ENCODE assay signal across 10 mouse cellular contexts in the genomic region with DNA sequence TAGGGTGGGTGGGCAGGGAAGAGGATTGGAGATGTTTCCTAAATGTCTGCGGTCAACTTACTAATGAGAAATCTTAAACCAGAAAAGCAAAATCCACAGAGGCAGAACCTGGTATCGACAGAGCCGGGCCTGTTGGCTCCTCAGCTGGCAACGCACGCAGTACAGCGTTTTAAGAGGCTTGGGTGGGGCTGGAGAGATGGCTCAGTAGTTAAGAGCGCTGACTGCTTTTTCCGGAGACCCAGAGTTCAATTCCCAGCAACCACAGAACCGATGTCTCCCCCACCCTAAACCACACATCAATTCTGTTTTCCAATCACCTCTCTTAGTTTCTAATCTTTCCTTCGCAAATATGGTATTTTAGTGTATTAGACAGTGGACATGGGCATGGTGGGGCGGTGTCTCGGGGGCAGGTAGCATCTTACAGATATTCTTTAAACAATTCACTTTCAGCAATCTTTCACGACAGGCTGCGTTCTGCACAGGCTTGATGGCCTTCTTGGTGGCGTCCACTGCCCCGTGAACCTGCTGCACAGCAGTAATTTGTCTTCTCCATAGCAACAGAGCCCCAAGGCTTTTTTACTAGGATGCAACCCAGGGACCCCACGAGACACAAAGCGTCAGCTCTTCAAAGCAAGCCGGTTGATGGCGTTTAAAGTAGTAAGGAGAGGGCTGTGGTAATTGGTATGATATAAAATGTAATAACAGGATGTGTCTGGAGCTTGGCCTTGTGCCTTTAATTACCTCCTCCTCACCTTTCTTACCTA. TPM values are rescaled to one million over a fixed set of nuclear protein-coding genes. Genes with fewer than 3 reads are reported as not detected.
DNase-seq lines count a peak whose midpoint lies in the region; ATAC-seq and TF ChIP-seq lines count a peak whose summit lies in the region.
"Had no signal": no experiment of that assay in that cellular context is flagged by ENCODE, and none has a peak within 500 bp of the region (broad histone marks: within the 10 kb centered on the region; RNA-seq: fewer than 3 reads in every experiment).

No protein-coding gene starts in this region.

- H3K4me1 ChIP-seq in kidney, postnatal 0 days (replicated peaks; ENCODE audit: insufficient read depth, low read length), result peaks cover 15% of the 10 kb centered on the region
- peaks cover 8% of the 10 kb centered on the region; the same call in 1 of the 2 replicates for H3K4me1 ChIP-seq in kidney, adult 2 months (ENCODE audit: control insufficient read depth, insufficient read depth, low read length)
- H3K4me1 ChIP-seq in embryonic facial prominence, embryonic 10.5 days, result peaks cover 50% of the 10 kb centered on the region
- H3K4me1 ChIP-seq in hindbrain, embryonic 13.5 days (replicated peaks), result peaks cover 60% of the 10 kb centered on the region
- peaks cover 64% of the 10 kb centered on the region for H3K4me1 ChIP-seq in neural tube, embryonic 13.5 days (replicated peaks)

- ATAC-seq in kidney, postnatal 0 days (replicated peaks; ENCODE audit: low FRiP score, low read depth), result no peak
- ATAC-seq in hindbrain, embryonic 13.5 days (ENCODE audit: low FRiP score), result no peak
- no peak for ATAC-seq in neural tube, embryonic 13.5 days (ENCODE audit: low read depth)

- no peak for TF ChIP-seq CTCF in kidney, postnatal 0 days (IDR thresholded peaks at IDR 0.05; ENCODE audit: low read depth)
- no peak for TF ChIP-seq CTCF in kidney, adult 2 months (conservative IDR thresholded peaks at IDR 0.05; ENCODE audit: insufficient read depth, insufficient read length, low read depth, low read length)

- 0 out of 2 replicates have a peak overlapping the region, but pooled peaks have one; percentile 15 for H3K4me2 ChIP-seq in kidney, postnatal 0 days (ENCODE audit: low read length)
- peak overlapping the region; percentile 52 for H3K4me2 ChIP-seq in hindbrain, embryonic 13.5 days
- H3K4me2 ChIP-seq in neural tube, embryonic 13.5 days, result peak overlapping the region; percentile 52

- H3K36me3 ChIP-seq in kidney, postnatal 0 days (ENCODE audit: insufficient read depth, low read length), result no peaks in the 10 kb centered on the region
- no peaks in the 10 kb centered on the region for H3K36me3 ChIP-seq in kidney, adult 2 months (ENCODE audit: control insufficient read depth, insufficient read depth, low read length)
- H3K36me3 ChIP-seq in embryonic facial prominence, embryonic 10.5 days (replicated peaks), result no peaks in the 10 kb centered on the region
- no peaks in the 10 kb centered on the region for H3K36me3 ChIP-seq in hindbrain, embryonic 13.5 days
- no peaks in the 10 kb centered on the region for H3K36me3 ChIP-seq in neural tube, embryonic 13.5 days

- no peak for TF ChIP-seq POLR2A in kidney, adult 2 months (IDR thresholded peaks at IDR 0.05; ENCODE audit: low read depth, low read length)

- 53% methylated on average over 20 of the region's 20 CpGs for WGBS in kidney, postnatal 0 days
- 71% methylated on average over 20 of the region's 20 CpGs for WGBS in kidney, adult 2 months
- 62% methylated on average over 20 of the region's 20 CpGs for WGBS in embryonic facial prominence, embryonic 10.5 days
- WGBS in hindbrain, embryonic 13.5 days, result 38% methylated on average over 20 of the region's 20 CpGs
- 33% methylated on average over 20 of the region's 20 CpGs for WGBS in neural tube, embryonic 13.5 days

- DNase-seq in kidney, postnatal 0 days (ENCODE audit: low spot score), result no peak
- no peak for DNase-seq in kidney, adult 2 months
- no peak for DNase-seq in embryonic facial prominence, embryonic 10.5 days (ENCODE audit: low spot score)
- no peak for DNase-seq in cerebellum, postnatal 36 days
- DNase-seq in frontal cortex, postnatal 25 days (ENCODE audit: low spot score in 2 of 2), result no peak
- no peak for DNase-seq in kidney, postnatal 10 days
- DNase-seq: thymus, adult 2 months had no signal

- H3K27ac ChIP-seq in kidney, postnatal 0 days, result peak overlapping the region; percentile 63; the same call in 1 of the 2 replicates
- no peak overlapping the region for H3K27ac ChIP-seq in kidney, adult 2 months (ENCODE audit: insufficient read depth, low read depth, low read length)
- H3K27ac ChIP-seq in embryonic facial prominence, embryonic 10.5 days (replicated peaks), result peak overlapping the region; percentile 69
- H3K27ac ChIP-seq in hindbrain, embryonic 13.5 days, result peak overlapping the region; percentile 96
- peak overlapping the region; percentile 93 for H3K27ac ChIP-seq in neural tube, embryonic 13.5 days (replicated peaks)

- H3K4me3 ChIP-seq in kidney, postnatal 0 days (replicated peaks; ENCODE audit: low read depth, low read length), result no peak overlapping the region
- no peak overlapping the region for H3K4me3 ChIP-seq in kidney, adult 2 months (ENCODE audit: insufficient read depth, low read depth, low read length)
- peak overlapping the region; percentile 11; the same call in 1 of the 2 replicates for H3K4me3 ChIP-seq in embryonic facial prominence, embryonic 10.5 days
- peak overlapping the region; percentile 22 for H3K4me3 ChIP-seq in hindbrain, embryonic 13.5 days
- H3K4me3 ChIP-seq in neural tube, embryonic 13.5 days, result peak overlapping the region; percentile 24
- H3K4me3 ChIP-seq: megakaryocyte, embryonic 14.5 days had no signal

- H3K27me3 ChIP-seq in kidney, postnatal 0 days (ENCODE audit: insufficient read depth, low read length), result no peaks in the 10 kb centered on the region
- H3K27me3 ChIP-seq in kidney, adult 2 months (replicated peaks; ENCODE audit: control insufficient read depth, insufficient read depth, low read length), result no peaks in the 10 kb centered on the region
- no peaks in the 10 kb centered on the region for H3K27me3 ChIP-seq in embryonic facial prominence, embryonic 10.5 days (replicated peaks; ENCODE audit: low read depth, poor library complexity, severe bottlenecking)
- H3K27me3 ChIP-seq in hindbrain, embryonic 13.5 days, result no peaks in the 10 kb centered on the region
- H3K27me3 ChIP-seq in neural tube, embryonic 13.5 days, result no peaks in the 10 kb centered on the region

- no peak overlapping the region for H3K9ac ChIP-seq in kidney, postnatal 0 days (ENCODE audit: low read depth, low read length)
- peak overlapping the region; percentile 68 for H3K9ac ChIP-seq in hindbrain, embryonic 13.5 days
- H3K9ac ChIP-seq in neural tube, embryonic 13.5 days, result peak overlapping the region; percentile 64

- H3K9me3 ChIP-seq in kidney, postnatal 0 days (replicated peaks; ENCODE audit: low read length), result no peaks in the 10 kb centered on the region
- H3K9me3 ChIP-seq in embryonic facial prominence, embryonic 10.5 days, result no peaks in the 10 kb centered on the region
- no peaks in the 10 kb centered on the region for H3K9me3 ChIP-seq in hindbrain, embryonic 13.5 days
- H3K9me3 ChIP-seq in neural tube, embryonic 13.5 days, result no peaks in the 10 kb centered on the region
- H3K9me3 ChIP-seq: megakaryocyte, embryonic 14.5 days had no signal

RNA-seq across cellular contexts. Expression of a gene that starts 25.1 kb away (rescaled TPM):
- 460 and 537 TPM in 2 replicates for polyA plus RNA-seq in kidney, postnatal 0 days (2015; fragmentation: Nextera tagmentation; extraction: Ambion mirVana)
- polyA plus RNA-seq in kidney, adult 2 months (2012; rRNA removed), result 121 and 131 TPM in 2 replicates
- polyA plus RNA-seq in embryonic facial prominence, embryonic 10.5 days (2016; fragmentation: Nextera tagmentation; extraction: Ambion mirVana), result 2,739 and 2,840 TPM in 2 replicates
- 15,152 and 15,804 TPM in 2 replicates for polyA plus RNA-seq in hindbrain, embryonic 13.5 days (2015; fragmentation: Nextera tagmentation; extraction: Ambion mirVana)
- polyA plus RNA-seq in neural tube, embryonic 13.5 days (2015; fragmentation: Nextera tagmentation; extraction: Ambion mirVana), result 13,124 and 14,228 TPM in 2 replicates

RNA-seq across cellular contexts. Expression of a gene that starts 25.2 kb away (rescaled TPM):
- not detected in 2 replicates for polyA plus RNA-seq in kidney, postnatal 0 days (2015; fragmentation: Nextera tagmentation; extraction: Ambion mirVana)
- 12.0 TPM in 1 of 2 replicates, not detected in the other for polyA plus RNA-seq in kidney, adult 2 months (2012; rRNA removed)
- not detected in 2 replicates for polyA plus RNA-seq in embryonic facial prominence, embryonic 10.5 days (2016; fragmentation: Nextera tagmentation; extraction: Ambion mirVana)
- not detected in 2 replicates for polyA plus RNA-seq in hindbrain, embryonic 13.5 days (2015; fragmentation: Nextera tagmentation; extraction: Ambion mirVana)
- not detected in 2 replicates for polyA plus RNA-seq in neural tube, embryonic 13.5 days (2015; fragmentation: Nextera tagmentation; extraction: Ambion mirVana)

RNA-seq across cellular contexts. Expression of a gene that starts 44.2 kb away (rescaled TPM):
- 903 and 1,010 TPM in 2 replicates for polyA plus RNA-seq in kidney, postnatal 0 days (2015; fragmentation: Nextera tagmentation; extraction: Ambion mirVana)
- 488 and 540 TPM in 2 replicates for polyA plus RNA-seq in kidney, adult 2 months (2012; rRNA removed)
- polyA plus RNA-seq in embryonic facial prominence, embryonic 10.5 days (2016; fragmentation: Nextera tagmentation; extraction: Ambion mirVana), result 2,343 and 2,408 TPM in 2 replicates
- polyA plus RNA-seq in hindbrain, embryonic 13.5 days (2015; fragmentation: Nextera tagmentation; extraction: Ambion mirVana), result 1,016 and 1,054 TPM in 2 replicates
- 1,062 and 1,121 TPM in 2 replicates for polyA plus RNA-seq in neural tube, embryonic 13.5 days (2015; fragmentation: Nextera tagmentation; extraction: Ambion mirVana)

RNA-seq across cellular contexts. Expression of a gene that starts 51.1 kb away (rescaled TPM):
- polyA plus RNA-seq in kidney, postnatal 0 days (2015; fragmentation: Nextera tagmentation; extraction: Ambion mirVana), result 170 and 178 TPM in 2 replicates
- 128 and 146 TPM in 2 replicates for polyA plus RNA-seq in kidney, adult 2 months (2012; rRNA removed)
- polyA plus RNA-seq in embryonic facial prominence, embryonic 10.5 days (2016; fragmentation: Nextera tagmentation; extraction: Ambion mirVana), result 141 and 144 TPM in 2 replicates
- polyA plus RNA-seq in hindbrain, embryonic 13.5 days (2015; fragmentation: Nextera tagmentation; extraction: Ambion mirVana), result 28.1 and 28.2 TPM in 2 replicates
- 25.6 and 29.7 TPM in 2 replicates for polyA plus RNA-seq in neural tube, embryonic 13.5 days (2015; fragmentation: Nextera tagmentation; extraction: Ambion mirVana)

Comparison
In these comparisons a context has a peak if more than half of its experiments do, and no peak if none do; other contexts are left out.
1. H3K4me3 ChIP-seq: peak in embryonic facial prominence, embryonic 10.5 days (single experiment), hindbrain, embryonic 13.5 days (single experiment) and neural tube, embryonic 13.5 days (single experiment); none in kidney, postnatal 0 days (single experiment) and kidney, adult 2 months (single experiment).
2. Peak in every context shown above with its lines, with median percentiles within 50 percentile points of each other: H3K4me2 ChIP-seq.